Mouse (Mus musculus): ENCODE results near the gene Tmem41b. TPM values are rescaled to one million over a fixed set of nuclear protein-coding genes. Genes with fewer than 3 reads are reported as not detected.

The Tmem41b gene
- polyA plus RNA-seq, 1 experiment from 2014 or later: 80.7 TPM

DNA sequence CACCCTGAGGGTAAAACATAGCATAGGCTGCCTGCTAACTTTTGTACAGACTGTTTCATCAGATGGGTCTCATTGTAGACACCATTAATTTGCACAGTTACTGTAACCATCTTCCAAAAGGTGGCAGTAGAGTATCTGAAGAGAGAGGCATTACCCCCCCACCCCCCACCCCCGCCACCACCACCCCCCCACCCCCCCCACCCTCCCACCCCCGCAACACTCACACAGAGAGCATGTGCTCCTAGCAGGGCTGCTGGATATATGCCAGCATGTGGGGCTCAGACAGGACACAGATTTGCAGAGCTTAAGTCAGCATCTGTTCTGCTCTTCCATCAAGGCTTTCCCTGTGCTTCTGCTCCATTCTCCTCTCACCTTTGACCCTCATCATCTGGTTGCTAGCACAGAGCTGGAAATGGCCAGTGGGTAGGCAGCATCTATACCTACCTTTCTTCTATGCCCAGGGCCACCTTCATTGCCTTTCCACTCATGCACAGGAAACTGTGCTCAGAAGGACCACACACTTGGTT, 17.7 kb downstream of the Tmem41b start:
- Histone ChIP-seq H3K4me1 (0 out of 2 replicates have a peak, but pooled peaks cover 5% of the 10 kb centered on the region), H3K9ac (no peak overlapping the region), H3K4me3 (no peak overlapping the region), H3K36me3 (peaks cover 6% of the 10 kb centered on the region; the same call in 1 of the 2 replicates), H3K4me2 (replicated peaks) (0 out of 2 replicates have a peak overlapping the region, but pooled peaks have one; percentile 12), H3K27ac (no peak overlapping the region), H3K9me3 (no peaks in the 10 kb centered on the region), H3K27me3 (replicated peaks) (no peaks in the 10 kb centered on the region)
- ATAC-seq (ENCODE audit: low FRiP score, low read depth): peak; percentile 84
- 13% methylated on average over 2 of the region's 2 CpGs for WGBS

DNA sequence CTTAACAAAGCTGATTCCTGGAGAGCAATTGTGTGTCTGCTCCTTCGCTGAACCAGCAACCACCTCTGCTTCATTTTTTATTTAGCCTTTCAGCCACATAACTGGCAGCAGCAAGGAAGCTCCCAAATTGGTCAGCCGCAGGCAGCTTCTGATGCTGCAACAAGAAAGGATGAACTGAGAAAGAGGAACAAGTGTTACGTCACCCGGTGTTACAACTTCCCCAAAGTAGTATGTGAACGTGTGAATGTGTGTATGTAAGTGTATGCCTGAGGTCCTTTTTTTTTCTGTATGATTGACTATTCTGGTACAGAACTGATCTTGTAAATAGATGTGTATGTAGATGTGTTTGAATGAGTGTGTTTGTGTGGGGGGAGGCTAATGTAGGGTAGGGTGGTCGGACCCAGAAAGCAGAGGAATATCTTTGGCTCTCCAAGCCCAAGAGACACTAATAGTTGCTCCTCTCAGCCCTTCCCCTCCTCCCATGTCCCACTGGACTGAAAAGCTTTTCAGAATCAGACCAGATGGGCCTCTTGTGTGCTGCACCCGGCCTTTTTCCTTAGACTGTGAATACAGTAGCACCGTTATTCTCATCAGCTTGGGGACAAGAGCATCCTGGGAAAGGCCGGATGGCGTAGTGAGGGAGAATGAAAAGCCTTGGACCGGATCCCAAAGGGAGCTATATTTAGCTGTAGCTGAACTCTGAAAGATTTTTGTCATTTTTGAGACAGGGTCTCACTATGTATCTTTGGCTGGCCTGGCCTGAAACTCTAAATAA, 18.7 kb downstream of the Tmem41b start:
- no peaks in the 10 kb centered on the region for H3K27me3 ChIP-seq (replicated peaks)
- no peak overlapping the region for H3K4me2 ChIP-seq (replicated peaks)
- no peaks in the 10 kb centered on the region for H3K9me3 ChIP-seq
- peak; percentile 76 for ATAC-seq (ENCODE audit: low FRiP score, low read depth)
- H3K27ac ChIP-seq: peak overlapping the region; percentile 50
- H3K4me1 ChIP-seq: 0 out of 2 replicates have a peak, but pooled peaks cover 5% of the 10 kb centered on the region
- 63% methylated on average over 11 of the region's 11 CpGs for WGBS
- H3K4me3 ChIP-seq: no peak overlapping the region
- no peak overlapping the region for H3K9ac ChIP-seq
- H3K36me3 ChIP-seq: peaks cover 6% of the 10 kb centered on the region; the same call in 1 of the 2 replicates

DNA sequence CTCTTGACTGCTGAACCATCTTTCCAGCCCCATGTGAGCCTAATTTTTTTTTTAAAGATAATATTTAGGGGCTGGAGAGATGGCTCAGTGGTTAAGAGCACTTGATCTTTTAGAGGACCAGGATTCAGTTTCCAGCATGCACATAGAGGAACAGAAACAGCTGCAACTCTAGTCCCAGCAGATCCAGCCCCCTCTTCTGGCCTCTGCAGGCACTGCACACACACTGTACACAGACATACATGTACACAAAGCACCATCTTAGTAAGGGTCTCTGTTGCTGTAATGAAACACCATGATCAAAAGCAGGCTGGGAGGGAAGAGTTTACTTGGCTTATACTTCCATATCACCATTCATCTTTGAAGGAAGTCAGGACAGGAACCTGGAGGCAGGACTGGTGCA, 21.1 kb downstream of the Tmem41b start:
- Histone ChIP-seq H3K9me3 (no peaks in the 10 kb centered on the region), H3K4me2 (replicated peaks) (no peak overlapping the region), H3K27me3 (replicated peaks) (no peaks in the 10 kb centered on the region), H3K4me3 (no peak overlapping the region), H3K36me3 (no peaks in the 10 kb centered on the region), H3K9ac (no peak overlapping the region), H3K27ac (no peak overlapping the region), H3K4me1 (peaks cover 12% of the 10 kb centered on the region; the same call in 1 of the 2 replicates)
- ATAC-seq (ENCODE audit: low FRiP score, low read depth): no peak

DNA sequence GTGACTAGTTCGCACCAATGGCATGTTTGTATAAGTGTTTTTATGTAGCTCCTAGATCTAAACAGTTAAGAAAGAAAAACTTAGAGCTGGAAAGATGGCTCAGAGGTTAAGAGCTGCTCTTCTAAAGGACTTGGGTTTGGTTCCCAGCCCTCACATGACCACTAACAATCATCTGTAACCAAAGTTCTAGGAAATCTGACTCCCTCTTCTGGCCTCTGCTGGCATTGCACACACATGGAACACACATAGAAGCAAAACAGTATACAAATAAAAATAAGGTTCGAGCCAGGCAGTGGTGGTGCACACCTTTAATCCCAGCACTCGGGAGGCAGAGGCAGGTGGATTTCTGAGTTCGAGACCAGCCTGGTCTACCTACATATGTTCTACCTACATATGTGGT, 23.0 kb downstream of the Tmem41b start:
- Histone ChIP-seq H3K36me3 (no peaks in the 10 kb centered on the region), H3K4me2 (replicated peaks) (no peak overlapping the region), H3K4me1 (peaks cover 17% of the 10 kb centered on the region), H3K9me3 (no peaks in the 10 kb centered on the region), H3K27ac (no peak overlapping the region), H3K4me3 (no peak overlapping the region), H3K9ac (no peak overlapping the region), H3K27me3 (replicated peaks) (no peaks in the 10 kb centered on the region)
- no peak for ATAC-seq (ENCODE audit: low FRiP score, low read depth)
- 95% methylated on average over 4 of the region's 4 CpGs for WGBS

DNA sequence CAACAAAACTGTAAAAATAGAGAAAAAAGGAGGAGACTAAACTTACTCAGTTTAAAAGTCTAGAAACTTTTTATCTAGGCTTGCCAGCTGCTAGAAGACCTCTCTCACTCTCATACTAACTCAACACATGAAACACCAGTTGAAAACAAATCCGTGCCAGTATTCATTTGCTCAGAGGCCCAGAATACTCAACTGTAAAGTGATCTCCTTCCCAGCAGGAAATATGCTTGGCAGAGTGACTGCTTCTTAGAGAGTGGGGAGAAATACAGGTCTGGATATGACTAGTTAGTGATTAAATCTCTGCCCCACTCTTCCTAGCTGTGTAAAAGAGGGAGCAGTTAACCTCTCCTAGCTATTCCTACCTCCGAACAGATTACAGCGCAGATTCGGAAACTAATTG, 24.1 kb downstream of the Tmem41b start:
- no peak overlapping the region for H3K4me3 ChIP-seq
- H3K4me2 ChIP-seq (replicated peaks): no peak overlapping the region
- H3K36me3 ChIP-seq: no peaks in the 10 kb centered on the region
- no peak for ATAC-seq (ENCODE audit: low FRiP score, low read depth)
- H3K9ac ChIP-seq: no peak overlapping the region
- peaks cover 21% of the 10 kb centered on the region for H3K4me1 ChIP-seq
- no peaks in the 10 kb centered on the region for H3K9me3 ChIP-seq
- WGBS: 79% methylated on average over 4 of the region's 4 CpGs
- H3K27me3 ChIP-seq (replicated peaks): no peaks in the 10 kb centered on the region
- no peak overlapping the region for H3K27ac ChIP-seq

DNA sequence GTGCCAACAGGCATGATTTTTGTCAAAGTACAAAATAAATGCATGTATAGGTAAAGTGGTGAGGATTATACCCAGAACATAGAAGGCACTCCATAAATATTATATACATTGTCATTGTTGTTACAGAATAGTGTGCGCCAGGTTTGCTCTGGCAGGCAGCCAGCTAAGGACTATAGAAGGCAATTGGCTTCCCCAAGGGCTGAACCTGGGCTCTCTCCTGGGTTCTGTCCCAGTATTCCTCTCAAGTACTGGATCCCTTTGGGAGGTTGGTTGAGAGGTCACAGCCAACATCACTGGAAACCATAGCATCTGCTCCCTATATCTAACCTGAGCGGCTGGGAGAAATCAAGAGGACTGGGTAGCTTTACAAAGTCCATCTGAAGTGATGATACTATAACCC, 25.2 kb downstream of the Tmem41b start:
- no peak for ATAC-seq (ENCODE audit: low FRiP score, low read depth)
- H3K4me3 ChIP-seq: no peak overlapping the region
- H3K36me3 ChIP-seq: no peaks in the 10 kb centered on the region
- no peak overlapping the region for H3K4me2 ChIP-seq (replicated peaks)
- H3K9me3 ChIP-seq: no peaks in the 10 kb centered on the region
- 74% methylated on average over 2 of the region's 2 CpGs for WGBS
- H3K27me3 ChIP-seq (replicated peaks): no peaks in the 10 kb centered on the region
- no peak overlapping the region for H3K27ac ChIP-seq
- peaks cover 25% of the 10 kb centered on the region for H3K4me1 ChIP-seq
- H3K9ac ChIP-seq: no peak overlapping the region

DNA sequence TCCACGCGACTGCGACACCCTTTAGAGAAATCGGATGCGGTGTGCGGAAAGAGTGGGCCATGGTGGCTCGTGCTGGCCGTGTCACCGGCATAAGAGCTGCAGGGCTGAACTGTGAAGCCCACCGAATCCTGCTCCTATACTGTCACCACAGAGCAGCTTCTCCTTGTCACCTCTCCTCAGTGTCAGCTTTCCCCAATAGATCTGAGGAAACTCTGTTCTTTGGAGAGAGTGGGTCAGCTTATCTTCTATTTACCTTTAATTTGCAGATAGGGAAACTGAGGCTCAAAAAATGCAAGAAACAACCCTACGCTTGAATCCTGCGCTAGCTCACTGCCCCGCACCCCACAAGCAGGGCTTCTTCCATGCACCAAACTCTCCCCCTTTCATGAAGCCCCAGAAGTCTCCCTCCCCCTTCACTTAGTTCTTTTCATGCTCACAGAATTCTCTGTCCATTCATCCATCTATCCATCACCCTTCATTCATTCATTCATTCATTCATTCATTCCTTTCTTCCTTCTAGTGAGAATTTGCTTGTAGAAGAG, 26.0 kb downstream of the Tmem41b start:
- Histone ChIP-seq H3K36me3 (no peaks in the 10 kb centered on the region), H3K4me1 (peaks cover 27% of the 10 kb centered on the region), H3K4me2 (replicated peaks) (peak overlapping the region; percentile 82), H3K9ac (peak overlapping the region; percentile 96), H3K4me3 (peak overlapping the region; percentile 91), H3K27me3 (replicated peaks) (no peaks in the 10 kb centered on the region), H3K27ac (peak overlapping the region; percentile 86), H3K9me3 (no peaks in the 10 kb centered on the region)
- peak; percentile 30 for ATAC-seq (ENCODE audit: low FRiP score, low read depth)
- WGBS: 8% methylated on average over 13 of the region's 13 CpGs

DNA sequence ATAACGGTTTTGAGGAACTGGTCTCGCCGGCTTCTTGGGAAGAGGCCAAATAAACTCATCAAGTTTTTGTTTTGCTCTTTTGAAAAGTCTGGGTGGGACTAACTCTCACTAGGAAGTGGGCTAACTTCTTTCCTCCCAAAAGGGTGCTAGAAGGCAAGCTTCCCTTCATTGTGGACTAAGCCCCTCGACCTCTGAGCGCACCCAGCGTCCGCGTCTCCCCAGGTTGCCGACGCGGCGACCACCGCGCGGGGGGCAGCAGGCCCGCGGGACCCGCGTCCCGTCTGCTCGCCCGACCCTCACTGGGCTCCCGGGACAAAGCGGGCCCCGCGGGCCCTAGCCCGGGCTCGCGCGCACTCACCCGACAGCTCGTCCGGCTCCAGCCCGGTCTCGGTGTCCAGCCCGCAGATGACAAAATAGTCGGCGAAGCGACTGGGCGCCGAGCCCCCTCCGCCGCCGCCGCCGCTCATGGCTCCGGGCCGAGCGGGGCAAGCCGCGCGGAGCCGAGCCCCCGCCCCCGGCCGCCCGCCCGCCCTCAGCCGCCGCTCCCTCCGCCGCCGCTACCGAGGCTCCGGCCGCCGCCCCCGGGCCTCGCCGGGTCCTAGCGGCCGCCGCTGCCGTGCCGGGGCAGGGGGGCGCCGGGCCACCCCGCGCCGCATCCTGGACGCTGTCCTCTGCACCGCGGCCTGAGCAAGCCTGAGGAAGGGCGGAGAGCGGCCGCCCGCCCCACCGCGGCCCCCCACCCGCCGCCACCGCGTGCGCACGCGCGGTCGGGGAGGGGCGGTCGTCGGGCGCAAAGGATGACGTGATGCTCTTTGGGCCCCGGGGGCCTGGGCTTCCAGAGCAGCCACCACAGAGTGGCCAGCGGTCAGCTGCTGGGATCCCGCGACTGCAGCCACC, 26.8 kb downstream of the Tmem41b start, which contains the start of gene Dennd5a:
TSS of gene Dennd5a (minus strand) at position 755 of the 897 bp plus-strand sequence.
- Histone ChIP-seq H3K9ac (peak within 1 kb of the TSS; percentile 96), H3K27ac (peak within 1 kb of the TSS; percentile 86), H3K4me1 (peaks cover 29% of the 10 kb centered on the region), H3K4me3 (peak within 1 kb of the TSS; percentile 91), H3K36me3 (no peaks in the 10 kb centered on the region), H3K4me2 (replicated peaks) (peak within 1 kb of the TSS; percentile 82), H3K27me3 (replicated peaks) (no peaks in the 10 kb centered on the region), H3K9me3 (no peaks in the 10 kb centered on the region)
- peak; percentile 96 for ATAC-seq (ENCODE audit: low FRiP score, low read depth)
- under 1% methylated on average over 95 of the region's 107 CpGs for WGBS

DNA sequence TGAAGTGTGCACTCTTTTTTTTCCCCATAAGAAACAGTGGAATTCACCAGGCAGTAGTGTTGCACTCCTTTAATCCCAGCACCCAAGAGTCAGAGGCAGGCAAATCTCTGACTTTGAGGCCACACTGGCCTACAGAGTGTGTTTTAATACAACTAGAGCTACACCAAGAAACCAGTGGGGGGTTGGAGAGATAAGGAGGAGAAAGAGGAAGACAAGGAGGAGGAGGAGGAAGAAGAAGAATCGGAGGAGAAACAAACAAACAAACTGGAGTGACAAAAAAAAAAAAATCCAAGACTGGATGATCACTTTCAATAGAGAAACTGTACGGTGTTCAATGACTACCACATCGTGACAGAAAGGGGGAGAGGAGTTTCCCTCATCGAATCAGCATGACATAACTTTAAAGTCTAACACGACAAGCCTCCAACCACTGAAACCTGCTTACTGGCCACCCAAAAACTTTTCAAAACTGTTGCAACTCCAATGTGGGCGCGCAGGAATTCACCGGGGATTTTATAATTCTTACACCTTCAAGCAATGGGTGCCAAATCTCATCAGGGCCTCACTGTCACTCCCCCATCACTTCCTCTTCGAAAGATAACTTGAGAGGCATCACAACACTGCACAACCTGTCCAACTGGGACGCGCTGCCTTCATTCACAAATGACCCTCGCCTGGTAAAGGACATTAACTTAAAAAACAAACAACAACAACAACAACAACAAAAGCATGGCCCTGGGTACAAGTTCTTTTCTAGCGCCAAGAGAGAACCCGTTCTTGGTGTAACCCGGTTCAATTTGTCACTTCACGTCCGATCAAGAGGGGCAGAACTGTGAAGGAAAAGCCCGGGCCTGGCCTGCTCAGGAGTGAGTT, 27.6 kb downstream of the Tmem41b start:
- Histone ChIP-seq H3K27me3 (replicated peaks) (no peaks in the 10 kb centered on the region), H3K9ac (peak overlapping the region; percentile 96), H3K36me3 (no peaks in the 10 kb centered on the region), H3K4me3 (peak overlapping the region; percentile 91), H3K4me2 (replicated peaks) (peak overlapping the region; percentile 82), H3K27ac (peak overlapping the region; percentile 86; the same call in 1 of the 2 replicates), H3K9me3 (no peaks in the 10 kb centered on the region), H3K4me1 (peaks cover 29% of the 10 kb centered on the region)
- 0 out of 2 replicates have a peak, but pooled peaks have one; percentile 3 for ATAC-seq (ENCODE audit: low FRiP score, low read depth)
- 11% methylated on average over 18 of the region's 18 CpGs for WGBS

DNA sequence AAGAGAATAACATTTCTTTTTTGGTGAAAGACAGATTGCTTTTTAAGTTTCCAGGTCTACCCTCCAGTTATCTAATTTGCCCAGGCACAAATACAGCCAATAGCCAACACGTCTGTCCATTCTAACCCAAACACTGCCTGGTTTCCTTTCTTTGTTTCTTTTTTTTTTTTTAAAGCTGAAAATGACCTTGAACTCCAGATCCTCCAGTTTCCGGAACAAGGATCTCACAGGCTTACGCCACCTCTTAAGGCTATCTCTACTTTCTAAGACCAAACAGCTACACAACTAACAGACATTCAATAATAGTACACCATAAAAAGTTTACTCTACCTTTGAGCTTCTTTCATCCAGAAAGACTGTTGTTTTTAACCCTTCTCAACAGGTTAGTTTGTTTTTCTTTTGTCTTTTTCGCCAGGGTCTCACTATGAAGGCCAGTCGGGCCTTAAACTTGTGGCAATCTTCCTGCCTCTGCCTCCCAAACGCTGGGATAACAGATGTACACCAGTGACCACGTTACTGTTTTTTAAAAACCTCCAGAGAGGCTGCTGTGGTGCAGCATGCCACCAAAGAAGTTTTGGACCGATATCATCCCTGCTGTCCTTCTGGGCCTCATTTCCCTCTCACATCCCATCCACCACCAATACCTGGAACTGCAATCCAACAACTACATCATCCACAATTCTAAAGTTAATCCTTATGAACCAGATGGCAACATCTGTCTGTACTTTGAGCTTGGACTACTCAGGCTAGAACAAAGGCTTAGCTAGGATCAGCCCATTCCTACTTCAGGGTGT, 28.5 kb downstream of the Tmem41b start:
- no peak for ATAC-seq (ENCODE audit: low FRiP score, low read depth)
- peaks cover 32% of the 10 kb centered on the region for H3K4me1 ChIP-seq
- WGBS: 66% methylated on average over 8 of the region's 8 CpGs
- H3K36me3 ChIP-seq: no peaks in the 10 kb centered on the region
- H3K4me3 ChIP-seq: peak overlapping the region; percentile 91
- peak overlapping the region; percentile 82 for H3K4me2 ChIP-seq (replicated peaks)
- H3K9ac ChIP-seq: peak overlapping the region; percentile 96
- no peaks in the 10 kb centered on the region for H3K9me3 ChIP-seq
- H3K27ac ChIP-seq: no peak overlapping the region
- H3K27me3 ChIP-seq (replicated peaks): no peaks in the 10 kb centered on the region
